Mouse (Mus musculus) cerebral cortex, adult 2 months (tissue): ENCODE data around the gene Gm4724.

ENCODE experiments used
- WGBS: fragments of 180-500 bp; shearing (Covaris S2); methylation state at CpG from one replicate; pipeline ENCODE4 v1.1.7; 2018; 5-methylcytosine and 5-hydroxymethylcytosine counted together

Gene Gm4724

GRCm38 (mm10) chr2:175435707-175436106 lies at the start of gene Gm4724:
Gm4724 (minus strand) TSS chr2:175435807.
- no CpG with 5 or more reads among the region's 4 CpGs for WGBS

GRCm38 (mm10) chr2:175469685-175470084 lies 34.1 kb upstream of the Gm4724 start, which contains the start of gene Zfp965:
Zfp965 (plus strand) TSS chr2:175469985.
- no CpG with 5 or more reads among the region's 6 CpGs for WGBS
